Mouse (Mus musculus): ENCODE data around the gene Cyp39a1. TPM values are rescaled to one million over a fixed set of nuclear protein-coding genes. Genes with fewer than 3 reads are reported as not detected.

The Cyp39a1 gene
- 1.2 and 1.7 TPM in 2 replicates for total RNA-seq (2014; rRNA removed)
- polyA plus RNA-seq (2015; fragmentation: Nextera tagmentation; extraction: Ambion mirVana), result 7.7 and 8.9 TPM in 2 replicates

DNA sequence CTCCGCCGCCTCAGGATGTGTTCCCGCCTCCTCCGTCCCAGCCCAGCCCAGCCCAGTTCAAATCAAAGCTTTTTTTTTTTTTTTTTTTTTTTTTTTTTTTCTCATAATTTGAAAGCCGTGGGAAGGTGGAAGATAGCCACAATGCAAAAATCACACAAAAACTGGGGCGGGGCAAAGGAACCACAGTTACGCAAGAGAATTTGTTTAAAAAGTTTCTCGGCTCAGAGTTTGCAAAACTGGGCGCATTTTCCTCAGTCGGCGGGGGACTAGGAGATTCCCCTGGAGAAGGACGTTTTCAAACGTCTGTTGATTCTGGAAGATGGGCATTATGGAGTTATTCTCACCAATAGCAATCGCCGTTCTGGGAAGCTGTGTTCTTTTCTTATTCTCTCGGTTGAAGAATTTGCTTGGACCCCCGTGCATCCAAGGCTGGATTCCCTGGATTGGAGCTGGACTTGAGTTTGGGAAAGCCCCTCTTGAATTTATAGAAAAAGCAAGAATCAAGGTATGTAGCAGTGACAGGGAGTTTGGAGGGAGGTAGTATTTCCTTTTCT lies at the start of gene Cyp39a1:
Cyp39a1 (plus strand) TSS at position 136 of the 554 bp plus-strand sequence.
- peaks cover 14% of the 10 kb centered on the region for H3K4me1 ChIP-seq (ENCODE audit: insufficient read depth)
- peak within 1 kb of the TSS; percentile 64 for H3K27ac ChIP-seq (ENCODE audit: low read depth, low read length)
- no peaks in the 10 kb centered on the region for H3K9me3 ChIP-seq (ENCODE audit: low read length)
- no peak for ATAC-seq
- no peaks in the 10 kb centered on the region for H3K27me3 ChIP-seq (ENCODE audit: insufficient read depth, low read length)
- H3K4me2 ChIP-seq (ENCODE audit: low read depth), result peak within 1 kb of the TSS; percentile 71
- peak within 1 kb of the TSS; percentile 94 for H3K4me3 ChIP-seq (ENCODE audit: low read depth, low read length)
- under 1% methylated on average over 17 of the region's 17 CpGs for WGBS
- H3K9ac ChIP-seq, result peak within 1 kb of the TSS; percentile 92
- H3K36me3 ChIP-seq (ENCODE audit: insufficient read depth), result 0 out of 2 replicates have a peak, but pooled peaks cover 8% of the 10 kb centered on the region
- TF ChIP-seq CTCF (IDR thresholded peaks at IDR 0.05; ENCODE audit: low read depth), result no peak
- no peak for DNase-seq

- Histone ChIP-seq H3K27me3 (ENCODE audit: insufficient read depth, low read length) (no peaks in the 10 kb centered on the region), H3K4me1 (ENCODE audit: insufficient read depth) (no peaks in the 10 kb centered on the region), H3K4me3 (ENCODE audit: low read depth, low read length) (no peak overlapping the region), H3K27ac (ENCODE audit: low read depth, low read length) (no peak overlapping the region), H3K4me2 (ENCODE audit: low read depth) (no peak overlapping the region), H3K9ac (no peak overlapping the region), H3K9me3 (ENCODE audit: low read length) (no peaks in the 10 kb centered on the region), H3K36me3 (ENCODE audit: insufficient read depth) (no peaks in the 10 kb centered on the region)
- no peak for ATAC-seq
- 91% methylated on average over 9 of the region's 9 CpGs for WGBS
- DNase-seq, result no peak
- TF ChIP-seq CTCF (IDR thresholded peaks at IDR 0.05; ENCODE audit: low read depth), result no peak
These were observed 48.1 kb upstream of the Cyp39a1 start for GRCm38 (mm10) chr17:43619156-43619555.

- Histone ChIP-seq H3K9ac (no peak overlapping the region), H3K27me3 (ENCODE audit: insufficient read depth, low read length) (no peaks in the 10 kb centered on the region), H3K9me3 (ENCODE audit: low read length) (0 out of 2 replicates have a peak, but pooled peaks cover 11% of the 10 kb centered on the region), H3K4me1 (ENCODE audit: insufficient read depth) (no peaks in the 10 kb centered on the region), H3K4me2 (ENCODE audit: low read depth) (no peak overlapping the region), H3K4me3 (ENCODE audit: low read depth, low read length) (no peak overlapping the region), H3K36me3 (ENCODE audit: insufficient read depth) (no peaks in the 10 kb centered on the region), H3K27ac (ENCODE audit: low read depth, low read length) (no peak overlapping the region)
- WGBS, result 89% methylated on average over 10 of the region's 10 CpGs
- no peak for DNase-seq
- no peak for ATAC-seq
- no peak for TF ChIP-seq CTCF (IDR thresholded peaks at IDR 0.05; ENCODE audit: low read depth)
These were observed 45.1 kb upstream of the Cyp39a1 start for GRCm38 (mm10) chr17:43622076-43622475.

- Histone ChIP-seq H3K9ac (no peak overlapping the region), H3K4me2 (ENCODE audit: low read depth) (no peak overlapping the region), H3K4me3 (ENCODE audit: low read depth, low read length) (no peak overlapping the region), H3K36me3 (ENCODE audit: insufficient read depth) (no peaks in the 10 kb centered on the region), H3K27me3 (ENCODE audit: insufficient read depth, low read length) (peaks cover 7% of the 10 kb centered on the region; the same call in 1 of the 2 replicates), H3K4me1 (ENCODE audit: insufficient read depth) (peaks cover 3% of the 10 kb centered on the region), H3K9me3 (ENCODE audit: low read length) (0 out of 2 replicates have a peak, but pooled peaks cover 11% of the 10 kb centered on the region), H3K27ac (ENCODE audit: low read depth, low read length) (no peak overlapping the region)
- DNase-seq, result no peak
- TF ChIP-seq CTCF (IDR thresholded peaks at IDR 0.05; ENCODE audit: low read depth), result no peak
- ATAC-seq, result no peak
- WGBS, result 92% methylated on average over 10 of the region's 10 CpGs
These were observed 39.0 kb upstream of the Cyp39a1 start for GRCm38 (mm10) chr17:43628246-43628645.

- Histone ChIP-seq H3K36me3 (ENCODE audit: insufficient read depth) (no peaks in the 10 kb centered on the region), H3K27me3 (ENCODE audit: insufficient read depth, low read length) (peaks cover 7% of the 10 kb centered on the region; the same call in 1 of the 2 replicates), H3K4me2 (ENCODE audit: low read depth) (peak overlapping the region; percentile 74), H3K9me3 (ENCODE audit: low read length) (0 out of 2 replicates have a peak, but pooled peaks cover 11% of the 10 kb centered on the region), H3K4me1 (ENCODE audit: insufficient read depth) (peaks cover 3% of the 10 kb centered on the region), H3K27ac (ENCODE audit: low read depth, low read length) (no peak overlapping the region), H3K4me3 (ENCODE audit: low read depth, low read length) (peak overlapping the region; percentile 43), H3K9ac (peak overlapping the region; percentile 40; the same call in 1 of the 2 replicates)
- DNase-seq (peak; percentile 6), ATAC-seq (peak; percentile 23)
- 24% methylated on average over 24 of the region's 24 CpGs for WGBS
- no peak for TF ChIP-seq CTCF (IDR thresholded peaks at IDR 0.05; ENCODE audit: low read depth)
These were observed 38.2 kb upstream of the Cyp39a1 start for GRCm38 (mm10) chr17:43629026-43629495.

DNA sequence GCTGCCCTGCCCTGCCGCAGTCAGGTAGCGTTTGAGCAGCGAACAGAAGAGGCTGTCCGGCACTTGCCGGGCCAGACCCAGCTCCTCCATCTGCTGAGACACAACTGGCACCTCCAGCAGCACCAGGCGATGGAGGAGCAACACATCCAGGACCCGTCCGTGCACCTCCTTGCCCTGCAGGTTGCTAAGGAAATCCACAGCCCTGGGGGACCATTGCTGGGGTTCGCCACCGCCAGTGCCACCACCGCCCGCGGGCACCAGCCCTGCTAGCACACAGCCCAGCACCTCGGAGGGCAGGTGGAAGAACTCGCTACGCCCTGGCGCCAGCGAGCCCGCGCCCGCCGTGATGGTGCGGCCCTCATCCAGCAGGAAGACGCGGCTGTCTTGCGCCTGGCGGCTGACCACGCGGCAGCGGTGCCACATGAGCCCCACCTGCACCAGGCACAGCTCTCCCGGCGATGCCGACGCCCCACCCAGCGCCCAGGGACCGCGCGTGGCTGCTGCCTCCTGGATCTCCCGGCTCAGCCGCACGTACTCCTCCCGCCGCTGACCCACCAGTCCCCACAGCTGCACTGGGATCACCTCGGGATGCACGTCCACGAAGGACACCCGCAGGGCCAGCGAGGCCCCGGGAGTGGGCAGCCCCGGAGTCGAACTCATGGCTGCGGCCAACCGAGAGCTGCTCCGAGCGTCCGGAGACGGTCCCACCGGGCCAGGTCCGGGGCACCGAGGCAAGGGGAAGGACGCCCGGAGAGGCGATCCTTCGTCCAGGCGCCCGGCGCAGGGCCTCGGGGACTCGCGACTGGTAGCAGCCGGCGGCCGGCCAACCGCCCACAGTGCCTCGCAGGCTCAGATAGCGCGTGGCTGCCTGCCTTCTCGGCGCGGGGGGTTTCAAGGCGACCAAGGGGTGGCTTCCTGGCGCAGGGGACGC lies 37.5 kb upstream of the Cyp39a1 start, which contains the start of gene Tdrd6:
Tdrd6 (minus strand) TSS at position 804 of the 931 bp plus-strand sequence.
- H3K27me3 ChIP-seq (ENCODE audit: insufficient read depth, low read length), result peaks cover 7% of the 10 kb centered on the region; the same call in 1 of the 2 replicates
- peak; percentile 57 for ATAC-seq
- WGBS, result 3% methylated on average over 83 of the region's 83 CpGs
- no peaks in the 10 kb centered on the region for H3K36me3 ChIP-seq (ENCODE audit: insufficient read depth)
- H3K4me2 ChIP-seq (ENCODE audit: low read depth), result peak within 1 kb of the TSS; percentile 74
- TF ChIP-seq CTCF (IDR thresholded peaks at IDR 0.05; ENCODE audit: low read depth), result no peak
- peaks cover 3% of the 10 kb centered on the region for H3K4me1 ChIP-seq (ENCODE audit: insufficient read depth)
- H3K9me3 ChIP-seq (ENCODE audit: low read length), result 0 out of 2 replicates have a peak, but pooled peaks cover 11% of the 10 kb centered on the region
- peak within 1 kb of the TSS; percentile 43 for H3K4me3 ChIP-seq (ENCODE audit: low read depth, low read length)
- peak; percentile 17 for DNase-seq
- no peak within 1 kb of the TSS for H3K27ac ChIP-seq (ENCODE audit: low read depth, low read length)
- H3K9ac ChIP-seq, result peak within 1 kb of the TSS; percentile 40

Data from forebrain, postnatal 0 days (tissue).